Mouse (Mus musculus): ENCODE results near the gene Krt86.

Krt86 gene

DNA sequence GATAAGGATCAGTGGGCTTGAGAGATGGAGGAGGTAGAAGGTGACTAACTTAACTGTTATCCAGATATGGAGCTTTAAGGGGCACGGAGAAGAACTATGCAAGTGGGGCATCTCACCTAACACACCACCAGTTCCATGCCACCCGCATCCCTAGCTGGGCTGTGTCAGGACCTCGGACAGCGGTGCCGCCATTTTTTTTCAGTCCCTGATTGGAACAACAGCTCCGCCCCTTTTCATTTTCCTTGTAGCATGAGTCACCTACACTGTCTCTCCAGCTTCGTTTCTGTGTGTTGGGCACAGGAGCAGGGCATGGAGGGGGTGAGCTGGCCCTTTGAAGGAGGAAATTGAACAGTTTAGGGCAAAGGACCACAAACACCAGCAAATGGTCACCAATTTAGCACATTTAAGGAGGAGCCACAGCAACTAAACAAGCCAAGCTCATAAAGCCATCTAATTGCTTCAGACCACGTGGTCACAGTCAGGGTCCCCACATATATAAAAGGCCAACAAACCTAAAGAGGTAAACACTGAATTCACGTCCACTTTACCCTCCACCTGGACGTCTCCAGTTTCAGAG lies at the start of gene Krt86:
Gene Krt86, plus strand, starts transcription at position 527 of the 577 bp plus-strand sequence.
- DNase-seq (ENCODE audit: low read depth, low spot score), result peak; percentile 41

DNA sequence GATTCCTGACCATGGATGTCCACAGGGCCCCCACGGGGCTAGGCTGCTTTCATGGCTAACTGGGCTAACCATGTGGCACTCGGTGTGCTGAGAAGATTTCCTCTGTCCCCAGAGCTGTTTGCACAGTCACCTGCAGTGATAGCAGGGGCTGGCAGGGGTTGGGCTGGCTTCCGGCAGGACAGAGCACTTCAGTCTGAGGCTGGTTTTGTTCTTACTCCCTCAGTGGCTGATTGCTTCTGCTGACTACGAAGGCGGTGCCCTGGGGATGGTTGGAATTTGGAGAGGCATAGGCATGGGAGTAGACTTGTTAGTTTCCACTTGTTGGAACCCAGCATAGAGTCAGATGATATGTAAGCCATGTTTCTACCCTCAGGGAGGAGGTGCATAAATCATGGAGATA lies 48.4 kb upstream of the Krt86 start:
- no peak for DNase-seq (ENCODE audit: low read depth, low spot score)

DNA sequence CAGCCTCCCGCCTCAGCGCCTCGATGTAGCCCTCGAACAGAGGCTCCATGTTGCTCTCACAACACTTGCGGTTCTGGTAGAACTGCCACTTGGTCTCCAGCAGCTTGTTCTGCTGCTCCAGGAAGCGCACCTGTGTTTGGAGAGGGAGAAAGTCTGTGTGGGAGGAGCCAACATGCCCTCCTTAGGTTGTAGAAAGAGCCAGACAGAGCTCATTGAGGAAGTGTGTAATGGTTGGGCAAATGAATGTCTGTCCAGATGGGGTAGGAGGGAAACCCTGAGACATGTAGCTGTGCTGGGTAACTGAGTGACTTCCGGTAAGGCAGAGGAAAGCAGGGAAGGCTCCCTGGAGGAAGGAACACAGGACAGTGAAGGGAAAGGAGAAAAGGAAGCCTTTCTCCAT lies 36.7 kb upstream of the Krt86 start:
- DNase-seq (ENCODE audit: low read depth, low spot score), result no peak

DNA sequence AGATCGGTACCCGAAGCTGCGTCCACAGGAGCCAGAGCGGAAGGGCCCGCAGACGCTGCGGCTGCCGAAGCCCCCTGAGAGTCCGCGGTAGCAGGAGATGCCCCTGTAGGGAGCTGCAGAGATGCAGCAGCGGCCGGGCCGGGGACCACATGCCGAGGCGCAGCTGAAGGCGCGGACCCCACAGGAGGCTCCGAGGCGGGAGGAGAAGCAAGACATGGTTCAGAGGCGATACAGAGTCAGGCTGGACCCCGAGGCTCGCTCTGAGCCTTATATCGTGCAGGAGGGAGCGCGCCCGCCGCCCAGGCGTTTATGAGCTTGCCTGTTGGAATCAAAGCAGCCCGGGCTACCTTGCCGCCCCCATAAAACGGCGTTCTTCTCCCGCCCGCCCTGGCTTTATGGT lies 34.7 kb upstream of the Krt86 start, which contains the start of gene Krt87:
Gene Krt87, minus strand, starts transcription at position 250 of the 400 bp plus-strand sequence.
- DNase-seq (ENCODE audit: low read depth, low spot score), result no peak

DNA sequence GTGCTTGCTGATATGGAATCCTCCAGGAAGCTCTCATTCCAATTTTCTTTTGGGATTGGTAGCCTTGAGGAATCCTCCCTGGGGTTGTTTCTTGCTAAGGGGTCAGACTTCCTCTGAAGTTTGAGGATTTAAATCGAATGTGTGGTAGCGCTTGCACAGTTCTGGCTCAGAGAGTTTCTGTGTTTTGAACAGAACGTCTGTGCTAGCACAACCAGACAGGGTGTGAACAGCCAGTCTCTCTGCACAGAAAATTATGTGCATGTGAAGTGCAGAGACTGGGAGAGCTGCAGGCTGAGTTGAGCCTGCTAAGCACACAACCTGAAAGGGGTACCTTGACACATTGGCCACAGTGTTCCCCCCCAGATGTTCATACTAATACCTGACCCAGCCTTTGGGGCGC lies 32.4 kb upstream of the Krt86 start:
- DNase-seq (ENCODE audit: low read depth, low spot score), result no peak

DNA sequence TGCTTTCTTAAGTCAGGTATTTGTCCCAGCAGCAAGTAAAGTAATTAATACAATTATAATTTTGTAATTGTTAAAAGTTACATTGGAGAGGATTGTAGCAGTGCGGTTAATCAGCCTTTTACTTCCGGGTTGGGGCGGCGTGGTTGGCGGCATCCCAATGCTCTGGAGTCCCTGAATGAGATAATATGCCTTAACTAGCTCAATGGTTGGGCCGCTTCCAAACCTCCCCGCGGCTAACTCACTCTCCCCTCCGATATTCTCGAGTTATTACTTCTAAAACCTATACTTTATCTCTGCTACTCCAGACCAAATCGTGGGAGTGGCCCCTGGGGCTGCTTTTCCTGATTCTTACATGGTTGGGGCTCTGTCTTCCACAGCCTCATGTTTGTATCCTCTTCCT lies 26.7 kb upstream of the Krt86 start:
- no peak for DNase-seq (ENCODE audit: low read depth, low spot score)

DNA sequence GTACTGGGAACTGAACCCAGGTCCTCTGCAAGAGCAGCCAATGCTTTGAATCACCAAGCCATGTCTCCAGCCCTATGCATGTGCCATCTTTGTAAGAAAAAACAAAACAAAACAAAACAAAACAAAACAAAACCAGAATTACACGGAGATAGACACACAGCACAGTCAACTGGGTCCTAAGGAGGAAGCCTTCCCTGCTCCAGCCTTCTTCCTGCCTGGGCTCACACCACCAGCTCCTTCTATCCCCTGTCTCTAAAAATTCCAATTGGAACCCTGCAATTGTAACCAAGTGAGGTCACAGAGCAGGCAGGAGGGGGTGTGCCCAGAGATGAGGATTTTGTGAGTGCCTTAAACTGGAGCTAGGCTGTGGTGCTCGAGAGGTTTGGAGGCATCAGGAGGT lies 25.8 kb upstream of the Krt86 start, which contains the start of gene Krt88:
Gene Krt88, plus strand, starts transcription at position 301 of the 400 bp plus-strand sequence.
- DNase-seq (ENCODE audit: low read depth, low spot score), result no peak

DNA sequence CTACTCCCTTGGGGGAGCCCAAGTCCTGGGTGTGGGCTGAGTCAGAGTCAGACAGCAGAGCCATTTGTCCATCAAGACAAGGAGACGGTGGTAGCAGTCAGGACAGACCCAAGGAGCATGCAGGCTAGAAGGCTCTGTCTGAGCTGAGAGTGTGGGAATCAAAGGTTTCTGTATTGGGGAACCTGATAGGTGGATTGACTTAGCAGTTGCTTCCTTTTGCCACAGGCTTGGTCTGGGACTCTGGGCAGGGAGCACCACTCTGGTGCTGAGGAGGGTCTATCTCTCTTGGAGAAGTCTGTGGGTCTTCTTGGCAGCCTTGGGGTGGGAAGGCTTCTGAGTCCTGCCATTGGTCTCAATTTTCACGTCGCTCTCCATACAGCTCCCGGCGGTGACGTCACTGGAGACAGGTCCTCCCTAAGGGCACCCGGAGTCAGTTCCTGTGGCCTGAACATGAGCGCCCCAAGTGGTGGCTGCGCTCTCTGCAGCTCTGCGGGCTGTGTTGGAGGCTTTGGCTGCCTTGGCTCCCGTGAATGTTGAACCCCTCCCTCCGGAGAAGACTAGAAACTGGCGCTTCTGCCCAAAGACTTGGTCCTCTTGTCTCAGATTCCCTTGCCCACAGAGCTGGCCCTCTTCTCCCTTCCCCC lies 20.1 kb upstream of the Krt86 start:
- DNase-seq (ENCODE audit: low read depth, low spot score), result peak; percentile 57

DNA sequence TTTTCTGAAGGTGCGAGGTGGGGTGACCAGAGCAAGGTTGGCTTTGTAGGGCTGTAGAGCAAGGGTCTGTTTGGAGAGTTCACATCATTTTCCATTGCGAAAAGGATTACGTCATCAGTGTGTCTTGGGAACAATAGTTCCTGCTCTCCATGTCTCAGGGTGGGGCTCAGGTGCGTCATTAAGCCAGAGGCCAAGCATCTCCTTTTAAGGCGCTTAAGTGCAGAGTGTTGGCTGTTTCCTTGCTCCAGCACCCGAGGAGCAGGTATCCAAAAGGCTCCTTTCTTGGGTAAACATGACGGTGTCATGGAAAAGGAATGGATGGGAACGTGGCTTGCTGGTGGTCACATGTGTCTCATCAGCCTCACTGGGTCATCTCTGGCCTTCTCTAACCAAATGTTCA lies 18.5 kb upstream of the Krt86 start:
- no peak for DNase-seq (ENCODE audit: low read depth, low spot score)

DNA sequence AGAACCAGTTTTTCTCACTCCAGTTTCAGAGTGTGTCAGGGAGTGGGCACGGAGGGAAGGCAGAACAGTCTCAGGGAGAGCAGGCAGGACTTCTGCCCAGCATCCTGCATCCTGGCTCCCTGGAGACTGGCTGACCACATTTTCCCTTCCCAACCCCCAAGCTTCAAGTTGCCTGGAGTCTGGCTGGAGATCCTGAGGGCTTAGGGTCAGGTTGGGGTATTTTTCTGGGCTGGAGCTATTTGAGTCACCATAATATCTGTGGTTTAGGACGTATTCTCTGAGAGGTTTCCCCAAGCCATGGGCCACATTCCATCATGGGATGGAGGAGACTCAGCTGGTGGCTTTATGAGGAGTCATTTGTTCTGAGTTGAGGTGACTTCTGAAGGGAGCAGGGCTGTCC lies 18.0 kb upstream of the Krt86 start:
- DNase-seq (ENCODE audit: low read depth, low spot score), result no peak

DNA sequence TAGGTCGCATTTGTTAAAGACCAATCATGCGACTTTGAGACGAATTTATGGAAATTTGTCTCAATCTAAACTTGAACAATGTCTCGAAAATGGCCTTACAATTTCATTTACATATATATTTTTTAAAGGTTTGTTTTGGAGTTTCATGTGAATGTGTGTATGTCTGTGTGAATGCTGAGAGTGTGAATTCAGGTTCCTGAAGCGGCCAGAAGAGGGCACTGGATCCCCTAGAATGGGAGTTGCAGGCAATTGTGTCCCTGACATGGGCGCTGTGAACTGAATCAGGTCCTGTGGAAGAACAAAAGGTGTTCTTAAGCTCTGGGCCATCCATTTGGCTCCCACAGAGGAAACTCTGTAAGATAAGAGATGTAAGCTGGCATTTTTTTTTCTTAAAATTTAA lies 17.4 kb upstream of the Krt86 start:
- no peak for DNase-seq (ENCODE audit: low read depth, low spot score)

DNA sequence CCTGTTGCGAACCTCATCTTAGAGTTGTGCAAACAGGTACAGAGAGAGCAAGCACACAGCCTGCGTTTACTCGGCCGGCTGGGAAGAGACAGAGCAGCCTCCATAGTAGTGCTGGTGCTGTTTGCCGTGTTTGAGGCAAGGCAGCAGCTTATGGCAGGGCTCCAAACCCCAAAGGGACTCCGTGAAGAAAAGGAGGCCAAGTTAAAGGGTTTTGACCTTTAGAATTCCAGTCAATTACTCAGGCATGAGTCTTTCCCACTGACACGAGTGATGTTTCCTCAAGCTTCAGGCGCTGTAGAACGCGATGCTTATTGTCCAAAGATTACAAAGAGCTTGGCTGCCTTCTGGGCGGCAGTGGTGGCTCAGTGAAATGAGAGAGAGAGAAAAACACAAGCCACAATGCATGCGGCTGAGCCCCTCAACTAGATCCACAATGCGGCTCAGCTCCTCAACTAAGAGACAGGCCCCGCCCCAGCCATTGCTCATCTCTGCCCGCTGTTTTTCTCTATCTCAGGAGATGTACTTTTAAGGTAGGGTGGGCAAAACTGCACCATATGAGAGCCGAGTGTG lies 14.8 kb upstream of the Krt86 start:
- DNase-seq (ENCODE audit: low read depth, low spot score), result no peak

DNA sequence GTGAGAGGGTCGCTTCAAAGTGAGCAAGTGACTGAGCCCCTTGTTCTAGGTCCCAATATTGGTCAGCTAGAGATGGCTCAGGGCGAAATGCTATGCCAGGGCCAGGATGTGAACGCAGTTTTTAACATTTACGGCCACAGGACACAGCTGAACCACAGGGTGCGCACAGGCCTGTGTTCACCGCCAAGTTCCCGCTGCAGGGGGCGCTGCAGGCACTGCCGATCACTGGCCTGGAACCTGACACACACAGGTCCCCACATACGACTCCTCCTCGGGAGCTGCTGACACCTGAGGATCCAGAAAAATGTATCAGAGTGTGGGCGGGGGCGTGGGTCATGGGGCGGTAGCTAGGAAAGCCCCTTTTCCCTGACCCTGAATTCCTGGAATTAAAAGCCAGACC lies 14.0 kb upstream of the Krt86 start:
- no peak for DNase-seq (ENCODE audit: low read depth, low spot score)

DNA sequence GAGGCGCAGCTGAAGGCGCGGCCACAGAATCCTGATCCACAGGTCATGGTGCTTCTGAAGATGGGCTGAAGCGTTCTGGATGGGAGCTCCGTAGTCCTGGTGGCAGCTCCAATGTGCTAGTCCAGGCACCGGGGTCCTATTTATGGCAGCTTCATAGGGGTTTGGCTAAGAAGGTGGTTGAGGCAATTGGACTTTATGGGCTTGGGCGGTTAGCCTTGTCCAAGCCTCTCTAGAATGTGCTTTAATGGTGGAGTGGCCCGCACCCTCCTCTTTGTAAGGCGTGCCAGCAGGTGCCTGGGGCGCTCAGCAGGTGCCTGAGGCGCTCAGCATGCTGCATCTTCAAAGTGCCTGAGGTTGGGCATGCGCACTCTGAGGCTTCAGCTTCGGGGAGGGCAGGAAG lies 9.6 kb upstream of the Krt86 start, which contains the start of gene Krt81:
Gene Krt81, minus strand, starts transcription at position 101 of the 400 bp plus-strand sequence.
- DNase-seq (ENCODE audit: low read depth, low spot score), result no peak

DNA sequence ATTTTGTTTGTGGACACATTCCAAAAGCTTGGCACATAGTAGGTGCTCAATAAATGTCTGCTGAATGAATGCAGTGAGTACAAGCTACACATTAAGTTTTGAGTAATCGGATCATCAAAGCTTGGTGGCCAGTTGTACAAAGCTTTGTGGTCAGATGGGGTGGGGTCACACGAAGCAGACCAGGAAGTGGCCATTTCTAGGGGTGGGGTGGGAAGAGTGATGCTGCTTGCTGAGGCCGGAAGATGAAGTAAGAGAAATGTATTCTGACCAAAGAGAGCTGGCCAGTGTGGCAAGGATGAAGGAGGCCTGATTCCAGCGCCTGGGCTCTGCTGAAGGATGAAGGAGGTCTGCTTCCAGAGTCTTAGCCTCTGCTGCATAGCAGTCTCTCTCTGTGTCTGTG lies 4.2 kb upstream of the Krt86 start:
- DNase-seq (ENCODE audit: low read depth, low spot score), result no peak

DNA sequence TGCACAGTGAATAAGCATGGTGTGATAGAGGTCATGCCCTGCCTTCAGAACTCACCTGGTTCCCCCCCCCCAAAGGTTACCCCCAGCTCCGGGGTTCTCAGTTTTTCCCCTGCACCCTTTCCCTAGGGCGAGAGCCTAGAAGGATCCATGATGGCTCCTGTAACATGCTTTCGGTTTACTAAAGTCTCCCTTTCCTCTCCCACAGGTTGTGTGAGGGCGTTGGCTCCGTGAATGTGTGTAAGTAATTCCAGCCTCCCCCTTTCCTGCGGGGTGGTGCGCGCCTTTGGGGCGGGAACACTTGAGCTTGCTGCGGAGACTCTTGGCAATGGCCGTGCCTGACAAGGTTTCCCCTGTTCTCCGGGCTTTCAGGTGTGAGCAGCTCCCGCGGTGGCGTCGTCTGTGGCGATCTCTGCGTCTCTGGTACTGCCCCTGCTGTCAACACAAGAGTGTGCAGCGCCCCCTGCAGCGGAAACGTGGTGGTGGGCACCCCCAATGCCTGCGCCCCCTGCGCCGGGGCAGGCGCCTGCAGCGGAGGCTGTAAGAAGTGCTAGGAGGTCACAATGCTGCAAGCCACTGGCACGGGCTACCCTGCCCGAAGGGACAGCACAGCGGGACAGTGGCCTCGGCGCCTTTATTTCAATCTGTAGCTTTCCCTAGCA lies 5.9 kb downstream of the Krt86 start:
- DNase-seq (ENCODE audit: low read depth, low spot score), result peak; percentile 22

DNA sequence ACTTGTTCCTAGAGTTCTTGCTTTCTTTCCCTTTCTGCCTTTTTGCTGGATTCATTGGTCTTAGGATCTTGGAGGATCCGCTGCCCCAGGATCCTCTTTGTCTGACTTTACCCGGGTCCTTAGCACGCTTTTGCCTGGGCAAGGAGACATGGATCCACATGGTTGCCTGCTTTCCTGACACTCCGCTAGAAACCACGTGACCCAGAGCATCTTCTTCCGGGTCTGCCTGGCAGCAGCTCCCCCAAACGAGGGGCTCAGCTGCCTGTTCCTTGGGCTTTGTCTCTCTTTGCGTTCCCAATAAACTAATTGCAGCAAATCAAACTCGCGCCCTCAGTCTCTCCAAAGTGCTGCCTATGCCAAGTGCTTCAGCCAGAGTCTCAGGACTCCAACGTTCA lies 6.4 kb downstream of the Krt86 start:
- no peak for DNase-seq (ENCODE audit: low read depth, low spot score)

DNA sequence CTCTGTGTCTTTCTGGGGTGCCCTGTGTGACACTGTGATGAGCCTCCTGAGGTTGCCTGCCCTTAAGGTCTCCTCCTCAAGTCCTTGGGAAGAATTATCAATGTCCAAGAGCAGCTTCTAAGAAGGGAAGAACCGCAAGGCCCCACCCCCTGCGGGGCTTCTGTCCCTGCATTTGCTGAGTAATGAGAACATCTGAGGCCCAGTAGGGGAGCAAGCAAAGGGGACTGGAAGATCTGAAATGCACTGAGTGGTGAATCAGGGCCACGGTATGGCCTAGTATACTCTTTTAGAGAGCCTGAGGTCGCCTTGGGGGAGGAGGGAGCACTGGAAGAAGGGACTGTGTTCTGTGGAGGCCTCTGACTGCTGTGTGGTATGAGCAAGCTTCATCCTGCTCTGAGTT lies 8.8 kb downstream of the Krt86 start:
- no peak for DNase-seq (ENCODE audit: low read depth, low spot score)

DNA sequence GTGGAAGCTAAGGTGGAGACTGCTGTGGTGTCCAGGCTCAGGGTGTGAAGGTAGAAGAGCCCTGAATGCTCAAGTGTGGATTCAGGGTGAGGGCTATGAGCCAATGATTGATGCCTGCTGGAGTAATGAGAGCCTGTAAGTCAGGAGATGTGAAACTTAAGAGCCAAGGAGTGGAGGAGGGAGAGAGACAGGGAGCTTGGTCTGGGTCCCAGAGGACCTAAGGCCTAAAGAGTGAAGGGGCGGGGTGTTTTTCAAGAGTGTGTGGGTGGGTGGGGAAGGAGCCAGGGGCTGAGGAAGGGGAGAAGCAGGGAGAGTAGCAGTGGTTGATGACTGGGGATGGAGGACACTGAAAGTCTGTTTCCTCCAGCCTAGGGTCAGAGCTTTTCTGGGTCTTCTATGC lies 10.4 kb downstream of the Krt86 start:
- DNase-seq (ENCODE audit: low read depth, low spot score), result no peak

DNA sequence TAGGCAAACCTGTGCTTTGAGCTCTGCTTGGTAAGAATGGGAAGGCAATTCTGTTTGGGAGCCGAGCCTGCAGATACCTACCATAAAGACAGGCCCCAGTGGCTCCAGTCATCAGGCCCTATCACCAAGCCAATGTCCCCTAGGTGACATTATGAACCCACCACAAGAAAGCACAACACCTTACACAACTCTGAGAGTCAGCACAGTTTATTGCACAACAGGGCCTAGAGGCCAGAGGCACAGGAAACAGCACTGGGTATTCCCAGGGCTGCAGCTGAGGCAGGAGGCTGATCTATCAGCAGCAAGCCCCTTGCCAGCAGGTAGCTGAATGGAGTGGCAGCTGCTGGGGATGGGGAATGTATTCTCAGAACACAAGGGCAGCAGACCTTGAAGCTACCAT lies 11.7 kb downstream of the Krt86 start:
- DNase-seq (ENCODE audit: low read depth, low spot score), result no peak

DNA sequence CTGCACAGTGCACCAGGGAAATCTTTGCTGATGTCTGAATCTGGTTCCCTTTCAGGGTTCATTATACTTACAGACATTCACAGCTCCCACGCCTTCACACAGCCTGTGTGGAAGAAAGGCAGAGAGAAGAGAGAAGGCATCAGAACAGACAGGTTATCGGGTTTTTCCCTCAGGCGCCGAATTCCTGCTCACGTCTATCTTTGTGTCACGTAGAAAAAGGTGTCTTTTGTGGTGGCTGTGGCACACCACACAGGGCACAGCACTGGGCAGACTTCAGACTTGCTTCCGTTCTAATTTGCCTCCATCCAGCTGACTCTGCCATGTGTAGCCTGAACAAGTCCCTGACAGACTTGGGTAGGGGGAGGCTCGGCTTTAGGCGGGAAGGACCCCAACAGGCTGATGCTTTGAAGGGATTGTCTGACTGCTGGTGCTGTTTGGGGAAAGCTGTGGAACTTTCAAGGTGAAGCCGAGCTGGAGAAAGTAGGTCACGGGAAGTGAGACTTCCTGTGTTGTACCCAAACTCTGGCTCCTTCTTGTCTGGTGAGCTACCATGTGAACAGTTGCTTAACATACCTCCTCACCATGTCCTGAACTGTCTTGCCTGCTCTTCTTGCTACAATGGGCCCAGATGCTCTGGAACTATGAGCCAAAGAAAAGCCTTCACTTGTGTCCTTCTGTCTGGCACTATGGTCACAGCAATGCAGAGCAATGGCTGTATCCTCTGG lies 12.8 kb downstream of the Krt86 start:
- no peak for DNase-seq (ENCODE audit: low read depth, low spot score)

DNA sequence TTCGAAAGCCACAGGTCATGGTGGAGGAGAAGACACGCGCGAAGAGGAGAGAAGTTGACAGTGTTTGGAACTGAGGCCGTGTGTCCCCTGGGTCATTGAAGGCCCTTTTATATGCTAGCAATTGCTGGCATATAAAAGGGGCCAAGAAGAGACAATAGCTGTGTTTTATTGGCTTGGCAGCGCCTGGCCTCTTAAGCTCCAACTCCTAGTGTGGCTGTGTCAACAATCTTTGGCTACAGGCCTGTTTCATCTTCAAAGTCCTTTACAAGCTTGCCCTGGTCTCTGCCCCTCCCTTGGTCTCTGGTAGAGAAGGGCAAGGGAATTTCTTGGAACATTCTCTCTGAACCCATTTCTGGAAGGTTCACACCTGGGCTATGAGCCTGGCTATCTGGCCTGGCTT lies 18.2 kb downstream of the Krt86 start, which contains the start of gene Krt83:
Gene Krt83, minus strand, starts transcription at position 82 of the 400 bp plus-strand sequence.
- no peak for DNase-seq (ENCODE audit: low read depth, low spot score)

Measured in embryo, embryonic 11.5 days (tissue).